Mouse (Mus musculus) kidney, adult 2 months (tissue): ENCODE results near the gene Kirrel3.

Experiments
- CTCF ChIP-seq: fragments of 200-500 bp; conservative IDR thresholded peaks from 2 replicates; pipeline ENCODE4 v1.5.1; 2011; ENCODE audit warnings: low read depth, mild to moderate bottlenecking, control low read depth, low read length, moderate library complexity, mixed read lengths; ENCODE audit not compliant: insufficient read depth, insufficient read length
- POLR2A ChIP-seq: fragments of 200-500 bp; IDR thresholded peaks from one replicate; pipeline ENCODE4 v1.6.1; 2011; ENCODE audit warnings: low read depth, low read length, control low read depth

DNA sequence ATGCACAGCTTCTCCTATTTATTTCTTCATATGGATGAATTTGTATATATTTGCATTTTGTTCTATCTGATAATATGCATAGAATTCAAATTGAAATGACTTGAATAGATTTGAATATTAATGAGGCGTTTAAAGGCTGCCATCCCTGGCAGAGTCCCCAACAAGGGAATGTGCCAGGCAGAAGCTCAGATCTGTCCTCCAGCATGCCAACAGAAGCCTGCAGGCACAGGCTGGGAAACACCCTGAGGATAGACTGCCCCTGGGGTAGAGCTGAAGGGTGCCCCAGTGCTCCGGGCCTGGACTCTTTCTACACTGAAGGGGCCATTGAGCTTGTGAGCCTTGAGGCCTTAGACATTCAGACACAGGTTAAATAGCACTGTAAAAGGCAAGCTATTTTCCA lies 21.5 kb downstream of the Kirrel3 start:
- TF ChIP-seq CTCF (no peak), POLR2A (no peak)
